Mouse (Mus musculus): ENCODE measurements around the gene Cir1.

The Cir1 gene

GRCm38 (mm10) chr2:73272351-73273248 lies 39.9 kb downstream of the Cir1 start:
- DNase-seq (ENCODE audit: low spot score), result no peak

DNA sequence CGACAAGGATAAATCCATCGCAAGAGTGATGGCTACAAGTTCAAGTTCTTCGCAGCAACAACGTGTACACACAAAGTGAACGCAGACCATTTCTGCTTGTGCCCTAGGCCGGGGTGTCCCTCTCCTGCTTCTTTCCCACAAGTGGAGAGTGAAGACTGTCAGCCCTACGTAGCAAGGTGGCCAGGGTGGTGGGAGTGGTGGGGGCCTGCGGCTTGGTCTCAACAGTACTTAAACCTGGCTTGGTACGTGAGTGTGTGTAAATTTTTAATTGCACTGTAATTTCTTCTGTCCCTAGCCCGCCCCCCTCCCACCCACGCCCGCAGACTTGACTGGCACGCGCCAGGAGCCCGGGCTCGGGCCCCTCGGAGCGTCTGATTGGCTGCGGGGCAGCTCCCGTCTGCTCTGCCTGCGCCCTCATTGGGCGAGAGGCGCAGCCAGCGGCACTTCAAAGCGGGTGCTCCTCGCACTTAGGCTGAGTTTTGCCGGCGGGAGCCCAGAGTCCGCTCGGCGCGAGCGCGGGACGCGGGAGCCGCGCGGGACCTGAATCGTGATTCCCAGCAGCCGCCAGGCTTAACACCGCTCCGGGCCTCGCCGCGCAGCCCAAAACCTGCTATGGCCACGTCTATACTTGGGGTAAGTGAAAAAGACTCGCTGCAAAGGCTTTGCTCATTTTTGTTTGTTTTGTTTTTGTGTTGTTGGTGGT lies 40.9 kb downstream of the Cir1 start, which contains the start of gene Sp9:
Gene Sp9, plus strand, starts transcription at position 467 of the 703 bp plus-strand sequence.
- no peak for DNase-seq (ENCODE audit: low spot score)

GRCm38 (mm10) chr2:73270593-73271458 lies 41.7 kb downstream of the Cir1 start:
- no peak for DNase-seq (ENCODE audit: low spot score)

DNA sequence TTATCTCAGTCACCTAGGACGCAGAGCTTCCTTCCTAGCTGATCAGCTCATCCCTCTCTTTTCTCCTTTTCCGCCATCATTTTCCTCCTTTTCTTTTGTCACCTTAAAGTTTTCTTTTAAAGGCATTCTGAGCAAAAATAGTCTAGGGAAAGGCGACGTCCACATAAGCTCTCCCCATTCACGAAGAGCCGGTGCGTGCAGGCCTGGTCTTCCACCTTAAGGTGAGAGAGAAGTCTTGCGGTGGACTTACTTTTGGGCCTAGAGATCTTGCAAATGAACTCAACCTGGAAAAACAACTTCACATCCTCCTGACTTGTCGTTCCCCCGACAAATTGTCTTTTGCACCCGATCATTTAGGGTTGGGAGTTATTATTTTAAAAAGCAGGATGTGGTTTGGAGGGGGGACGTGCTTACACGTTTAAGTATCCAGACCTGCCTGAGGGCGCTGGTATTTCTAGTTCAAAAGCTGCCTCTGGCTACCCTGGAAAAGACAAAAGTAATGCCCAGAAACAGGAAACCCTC lies 42.4 kb downstream of the Cir1 start:
- no peak for DNase-seq (ENCODE audit: low spot score)

DNA sequence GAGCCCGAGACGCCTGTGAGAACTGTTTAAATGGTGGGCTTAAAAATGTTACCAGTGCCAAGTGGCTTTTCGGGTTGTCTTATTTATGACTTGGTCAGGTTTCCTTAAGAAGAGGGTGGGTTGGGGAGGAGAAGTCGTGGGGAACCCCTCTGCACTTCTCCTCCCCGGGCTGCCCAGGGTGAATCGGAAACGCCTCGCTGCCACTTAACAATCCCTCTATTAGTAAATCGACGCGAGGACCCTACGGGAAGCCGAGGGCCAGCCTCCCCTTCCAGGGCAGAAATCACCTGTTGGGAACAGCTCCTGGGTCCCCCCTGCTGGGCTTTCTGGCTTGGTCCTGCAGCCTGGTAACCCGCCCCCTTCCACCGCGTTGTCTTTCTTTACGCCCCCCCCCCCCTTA lies 42.8 kb downstream of the Cir1 start:
- no peak for DNase-seq (ENCODE audit: low spot score)

DNA sequence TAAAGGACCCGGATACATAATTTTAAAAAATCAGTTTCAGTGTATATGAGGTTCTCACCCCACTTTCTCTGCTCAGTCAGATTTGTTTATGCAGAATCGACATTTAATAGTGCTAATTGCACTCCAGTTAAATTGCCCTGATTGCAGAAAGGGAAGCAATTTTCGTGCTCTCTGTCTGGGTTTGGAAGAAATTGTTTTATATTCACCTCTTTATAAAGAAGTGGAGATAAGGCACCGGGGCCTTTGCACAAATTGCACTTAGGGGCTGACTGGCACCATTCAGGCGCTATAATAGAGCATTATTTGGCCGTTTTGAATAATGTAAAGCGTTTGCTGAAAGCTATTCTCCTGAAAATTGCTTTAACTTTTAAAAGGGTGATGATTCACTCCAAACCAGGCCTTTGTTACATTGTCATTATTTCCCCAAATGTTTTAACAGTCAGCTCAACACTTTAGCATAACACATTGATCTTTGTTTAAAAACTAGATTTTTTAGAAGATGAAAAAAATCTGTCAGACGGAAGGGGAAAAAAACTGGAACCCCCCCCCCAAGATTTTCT lies 43.6 kb downstream of the Cir1 start:
- no peak for DNase-seq (ENCODE audit: low spot score)

DNA sequence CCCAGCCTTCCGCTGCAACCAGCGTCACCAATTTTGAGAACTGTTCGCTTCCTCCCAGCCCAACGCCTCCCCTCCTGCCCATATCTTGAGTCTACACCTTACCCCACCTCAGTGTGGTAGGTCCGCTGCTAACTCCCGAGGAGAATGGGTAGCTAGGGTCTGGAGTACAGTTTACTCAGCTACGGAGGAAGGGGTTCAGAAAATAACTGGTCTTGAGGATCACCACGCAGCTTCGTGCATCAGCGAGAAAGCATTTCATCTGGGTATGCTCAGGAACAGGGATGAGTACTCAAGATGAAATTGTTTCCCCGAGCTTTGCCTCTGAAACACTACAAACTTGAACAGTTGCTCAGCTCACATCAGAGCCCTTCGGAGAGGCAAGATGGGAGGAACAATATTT lies 44.2 kb downstream of the Cir1 start:
- no peak for DNase-seq (ENCODE audit: low spot score)

GRCm38 (mm10) chr2:73267818-73268217 lies 44.7 kb downstream of the Cir1 start:
- no peak for DNase-seq (ENCODE audit: low spot score)

GRCm38 (mm10) chr2:73267231-73267630 lies 45.3 kb downstream of the Cir1 start:
- DNase-seq (ENCODE audit: low spot score), result no peak

DNA sequence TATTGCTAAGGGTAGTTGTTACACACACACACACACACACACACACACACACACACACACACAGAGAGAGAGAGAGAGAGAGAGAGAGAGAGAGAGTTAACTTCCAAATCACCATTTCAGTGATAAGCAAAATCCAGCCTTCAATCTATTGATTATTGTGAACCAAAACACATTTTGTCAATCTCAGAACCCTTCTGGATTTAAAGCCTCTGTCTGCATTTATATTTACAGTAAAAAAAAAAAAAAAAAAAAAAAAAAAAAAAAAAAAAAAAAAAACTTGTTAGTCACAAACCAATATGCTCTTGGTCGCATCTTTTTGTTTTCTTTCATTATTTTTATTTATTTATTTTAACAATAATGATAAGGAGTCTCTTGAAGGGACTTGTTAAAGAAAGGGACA lies 45.9 kb downstream of the Cir1 start:
- no peak for DNase-seq (ENCODE audit: low spot score)

DNA sequence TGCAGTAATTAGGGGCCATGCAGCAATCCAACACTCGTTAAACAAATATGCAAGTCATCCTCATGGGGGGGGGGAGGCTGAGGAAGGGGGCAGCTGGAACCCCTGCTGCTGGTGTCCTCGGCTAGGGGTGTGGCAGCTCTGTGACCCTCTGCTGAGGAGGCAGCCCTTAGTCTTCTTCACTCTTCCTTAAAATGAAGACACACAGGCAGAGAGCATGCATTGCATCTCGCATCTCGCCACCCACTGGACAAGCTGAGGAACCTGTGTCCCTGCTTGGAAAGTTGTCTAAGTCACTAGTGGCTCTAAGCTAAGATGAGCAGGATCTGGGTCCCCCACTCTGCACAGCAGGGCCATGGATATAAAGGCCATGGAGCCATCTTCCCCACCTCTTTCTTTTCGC lies 46.5 kb downstream of the Cir1 start:
- no peak for DNase-seq (ENCODE audit: low spot score)

DNA sequence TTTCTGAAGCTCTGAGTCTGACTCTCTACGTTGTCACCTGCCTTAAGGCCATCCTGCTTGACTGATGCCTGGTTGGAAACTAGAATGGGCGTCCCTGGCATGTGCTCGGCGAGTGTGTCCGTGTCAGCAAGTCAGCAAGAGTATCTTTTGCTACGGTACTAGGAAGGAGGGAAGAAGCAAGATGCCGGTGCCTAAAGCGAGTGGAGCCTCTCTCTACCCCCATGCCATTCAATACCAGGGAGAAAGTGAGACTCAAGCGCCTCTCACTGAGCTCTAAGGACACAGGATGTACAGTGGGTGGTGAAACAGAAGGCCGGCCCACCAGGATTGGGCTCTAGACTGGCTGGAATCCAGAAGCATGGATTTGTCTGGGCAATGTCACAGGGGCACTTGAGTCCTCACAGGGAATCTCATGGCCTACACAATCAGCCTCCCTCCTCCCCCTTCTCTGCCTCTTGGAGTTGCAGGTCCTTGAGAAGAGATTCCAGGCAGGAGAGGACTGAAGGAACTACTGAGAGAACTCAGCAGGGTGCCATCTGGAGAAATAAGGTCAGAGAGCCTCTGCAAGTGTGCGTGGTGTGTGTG lies 47.8 kb downstream of the Cir1 start:
- no peak for DNase-seq (ENCODE audit: low spot score)

DNA sequence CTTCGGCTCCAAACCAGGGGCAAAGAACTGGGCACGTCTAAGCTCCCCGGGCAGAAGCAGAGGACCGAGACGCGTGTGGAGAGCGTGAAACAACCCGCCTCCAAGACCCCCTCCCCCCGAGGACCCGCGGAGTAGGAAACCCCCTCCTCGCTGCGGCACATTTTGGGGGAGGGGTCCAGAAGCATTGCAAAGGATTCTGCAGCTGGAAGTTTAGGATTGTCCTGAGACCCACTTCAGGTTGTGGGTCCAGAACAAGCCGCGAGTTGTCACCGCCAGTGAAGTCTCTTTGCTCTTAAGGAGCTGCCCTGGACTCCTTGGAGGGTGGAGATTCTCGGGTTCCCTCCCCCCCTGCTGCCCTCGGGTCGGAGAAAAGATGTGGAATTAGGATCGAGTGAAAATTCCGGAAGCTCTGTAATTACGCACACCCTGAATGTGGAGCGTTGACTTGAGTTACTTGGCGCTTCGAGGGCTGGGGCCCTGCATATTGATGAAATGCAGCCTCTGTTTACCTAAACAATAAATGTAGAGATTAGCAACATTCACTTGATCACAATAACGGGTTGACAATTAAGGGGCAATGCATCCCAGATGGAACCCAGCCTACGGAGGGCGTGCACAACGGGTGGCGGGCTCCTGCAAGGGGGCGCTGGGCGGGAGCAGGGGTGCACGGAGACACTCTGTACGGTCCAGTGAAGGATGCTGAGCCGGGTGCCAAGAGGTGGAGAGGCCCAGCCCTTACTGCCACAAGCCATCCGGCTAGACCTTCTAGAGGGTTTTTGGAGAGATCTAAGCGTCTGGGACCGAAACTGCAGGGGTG lies 48.5 kb downstream of the Cir1 start:
- no peak for DNase-seq (ENCODE audit: low spot score)

DNA sequence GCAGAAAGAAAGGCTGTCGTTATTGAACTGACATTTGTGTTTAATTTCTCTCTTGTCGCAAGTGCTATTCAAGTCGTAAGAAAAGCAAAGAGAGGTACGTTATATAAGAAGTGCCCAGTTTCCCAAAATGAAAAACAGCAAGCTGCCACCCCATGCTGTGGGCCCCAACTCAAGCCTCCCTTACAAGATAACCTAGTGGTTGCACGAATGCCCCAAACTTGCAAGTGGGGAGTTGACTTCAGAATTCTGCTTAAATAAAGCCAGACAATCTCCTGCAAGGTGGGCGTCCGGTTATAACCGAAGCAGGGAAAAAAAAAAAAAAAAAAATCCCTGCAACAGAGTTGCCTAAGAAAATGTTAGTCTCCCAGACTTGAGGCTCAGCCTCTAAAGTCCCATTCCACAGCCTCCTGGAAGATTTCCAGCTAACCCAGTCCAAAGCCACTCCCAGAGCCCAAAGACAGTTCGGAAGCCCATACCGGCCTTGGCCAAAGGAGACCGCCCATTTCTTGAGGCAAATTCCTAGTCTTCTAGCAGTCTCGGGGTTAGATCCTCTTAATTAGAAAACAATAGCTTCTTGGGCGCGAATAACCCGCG lies 49.2 kb downstream of the Cir1 start:
- DNase-seq (ENCODE audit: low spot score), result no peak

DNA sequence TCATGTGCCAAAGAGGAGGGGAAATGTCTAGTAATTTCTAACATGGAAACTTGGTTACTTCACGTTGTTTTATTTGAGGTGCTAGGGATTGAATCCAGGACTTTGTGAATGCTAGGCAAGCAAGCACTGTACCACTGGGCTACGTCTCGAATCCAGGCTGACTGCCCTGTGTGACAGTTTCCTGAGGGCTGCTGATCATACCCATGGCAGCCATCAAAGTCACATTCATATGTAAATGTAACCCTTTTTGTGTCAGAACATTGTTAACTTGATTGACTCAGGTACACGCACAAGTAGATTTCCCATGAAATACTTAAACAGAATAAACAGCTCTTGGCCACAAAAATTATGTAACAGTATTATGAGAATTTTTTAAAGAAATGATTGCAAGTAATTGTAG lies 63.8 kb downstream of the Cir1 start:
- DNase-seq (ENCODE audit: low spot score), result no peak

- no peak for DNase-seq (ENCODE audit: low spot score)
Measured at GRCm38 (mm10) chr2:73241299-73241698, 71.2 kb downstream of the Cir1 start.
